Mouse (Mus musculus) megakaryocyte, adult 5-6 weeks (primary cell): Measurements from ENCODE around the gene Atxn2l. TPM values are rescaled to one million over a fixed set of nuclear protein-coding genes. Genes with fewer than 3 reads are reported as not detected.

Source experiments
- ATAC-seq: 2 replicates; pipeline ENCODE4 v1.8.0; 2016; ENCODE audit warnings: mild to moderate bottlenecking, inconsistent platforms; ENCODE audit not compliant: poor library complexity, severe bottlenecking
- total RNA-seq, 2 experiments: library from RNA; stranded (forward) in 1 of 2; stranded (reverse) in 1 of 2; fragments of 153-499, 151-499 nt in 1 of 2; fragments of 221-1000, 200-1000 nt in 1 of 2; gene quantifications; 2 replicates each; pipeline versions ENCODE4 v1.2.3 to v1.2.4; 2015 to 2017

Gene Atxn2l
- total RNA-seq, 2 experiments from 2014 or later = 26.1 to 75.5 TPM

GRCm38 (mm10) chr7:126464121-126464520 lies 39.1 kb downstream of the Atxn2l start:
- ATAC-seq = peak; percentile 85

- ATAC-seq = no peak
Observed at GRCm38 (mm10) chr7:126463547-126463946, 39.7 kb downstream of the Atxn2l start.

GRCm38 (mm10) chr7:126463004-126463403 lies 40.2 kb downstream of the Atxn2l start, which contains the start of gene Atp2a1:
Atp2a1 (minus strand) TSS chr7:126463108.
- ATAC-seq = no peak

- no peak for ATAC-seq
Observed at GRCm38 (mm10) chr7:126461626-126462025, 41.6 kb downstream of the Atxn2l start.

GRCm38 (mm10) chr7:126460623-126461399 lies 42.4 kb downstream of the Atxn2l start:
- ATAC-seq = no peak

- ATAC-seq = no peak
Observed at GRCm38 (mm10) chr7:126458844-126459618, 44.2 kb downstream of the Atxn2l start.

GRCm38 (mm10) chr7:126458225-126458624 lies 45.0 kb downstream of the Atxn2l start:
- no peak for ATAC-seq

- no peak for ATAC-seq
Observed at GRCm38 (mm10) chr7:126456382-126457266, 46.6 kb downstream of the Atxn2l start.

GRCm38 (mm10) chr7:126455242-126455641 lies 48.0 kb downstream of the Atxn2l start:
- ATAC-seq = no peak

GRCm38 (mm10) chr7:126453861-126454260 lies 49.4 kb downstream of the Atxn2l start:
- ATAC-seq = no peak

- no peak for ATAC-seq
Observed at GRCm38 (mm10) chr7:126452244-126452643, 51.0 kb downstream of the Atxn2l start.

- no peak for ATAC-seq
Observed at GRCm38 (mm10) chr7:126450641-126451040, 52.6 kb downstream of the Atxn2l start.

GRCm38 (mm10) chr7:126449991-126450390 lies 53.2 kb downstream of the Atxn2l start:
- no peak for ATAC-seq

- peak; percentile 89 for ATAC-seq
Observed at GRCm38 (mm10) chr7:126448481-126448880, 54.8 kb downstream of the Atxn2l start.

- ATAC-seq = no peak
Observed at GRCm38 (mm10) chr7:126446217-126446616, 57.0 kb downstream of the Atxn2l start.

- ATAC-seq = no peak
Observed at GRCm38 (mm10) chr7:126445104-126445815, 58.0 kb downstream of the Atxn2l start.

GRCm38 (mm10) chr7:126444536-126444935 lies 58.7 kb downstream of the Atxn2l start:
- no peak for ATAC-seq

- no peak for ATAC-seq
Observed at GRCm38 (mm10) chr7:126443997-126444396, 59.2 kb downstream of the Atxn2l start.
